Mouse (Mus musculus) frontal cortex, postnatal 36 days (tissue): ENCODE measurements around the gene Azin2.

Source experiments
- DNase-seq, 2 experiments: peaks; one replicate each; pipeline ENCODE4 v3.0.0; 2022; ENCODE audit warnings: low spot score in 2 of 2

Azin2 gene

DNA sequence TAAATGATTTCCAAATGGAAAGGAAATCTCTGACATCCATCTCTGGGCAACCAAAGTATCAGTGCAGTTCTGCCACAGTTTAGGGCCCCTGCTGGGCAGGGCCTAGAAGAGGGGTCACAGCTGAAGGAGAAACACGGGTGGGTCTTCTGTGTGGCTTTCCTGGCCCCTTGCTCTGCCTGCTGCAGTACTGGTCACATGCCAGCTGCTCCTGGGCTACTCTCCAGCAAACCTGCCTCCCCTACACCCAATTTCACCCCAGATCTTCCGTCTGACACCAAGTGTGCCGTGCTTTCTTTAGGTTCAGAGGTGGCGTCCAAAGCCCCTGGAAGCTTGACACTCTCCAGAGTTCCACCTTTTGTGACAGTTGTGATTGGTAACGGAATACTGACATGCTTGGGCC, 26.6 kb downstream of the Azin2 start:
- DNase-seq, result no peak

DNA sequence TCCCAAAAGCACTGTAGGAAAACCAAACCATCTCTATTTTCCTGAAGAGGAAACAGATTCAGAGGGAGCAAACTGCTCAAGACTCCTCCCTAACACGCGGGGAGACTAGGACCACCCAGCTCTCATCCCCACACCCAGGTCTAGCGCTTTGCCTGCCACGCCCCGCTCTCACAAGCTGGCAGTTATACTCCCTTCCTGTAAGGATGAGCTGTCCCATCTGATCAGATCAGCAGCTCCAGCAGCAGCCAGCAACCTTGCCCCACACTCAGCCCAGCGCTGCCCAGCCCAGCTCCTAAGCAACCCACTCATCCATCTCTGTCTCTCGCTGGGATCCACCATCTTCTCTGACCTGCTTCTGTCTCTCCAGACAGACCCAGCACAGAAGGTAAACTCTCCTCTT, 29.5 kb downstream of the Azin2 start:
- DNase-seq, result no peak

DNA sequence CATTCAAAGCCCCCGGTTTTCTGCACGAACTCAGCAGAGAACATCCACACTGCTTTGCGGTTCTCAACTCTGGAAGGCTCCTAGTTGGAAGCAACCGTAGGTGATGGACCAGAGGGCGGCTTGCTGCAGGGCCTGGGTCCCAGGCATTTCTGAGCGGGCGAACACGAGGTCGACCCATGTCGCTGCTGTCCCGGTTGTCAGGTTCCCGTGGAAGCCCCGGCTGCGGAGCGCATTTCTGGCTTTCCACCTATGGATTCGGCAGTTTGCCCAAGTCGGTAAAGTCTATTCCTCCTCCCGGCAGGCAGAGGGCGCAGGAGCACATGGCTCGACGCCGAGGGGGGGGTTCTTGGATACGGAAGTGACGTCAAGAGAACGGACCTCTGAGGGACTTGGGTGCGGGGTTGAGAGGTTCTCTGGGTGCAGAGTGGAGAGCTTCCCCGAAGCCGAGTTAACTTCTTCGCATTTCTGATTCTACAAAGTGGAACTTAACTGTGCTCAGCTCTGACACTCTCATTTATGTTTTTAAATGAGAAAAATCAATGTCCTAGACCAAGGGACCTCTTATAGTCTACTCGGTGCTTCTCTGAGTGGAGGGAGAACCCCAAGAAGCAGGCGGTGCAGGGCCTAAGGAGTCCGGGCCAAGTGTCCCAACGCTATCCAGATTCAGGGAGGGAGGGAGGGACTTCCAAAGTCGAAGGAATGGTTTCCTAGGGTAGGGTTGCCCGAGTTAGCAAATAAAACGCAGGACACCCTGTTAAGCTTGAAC, 37.2 kb downstream of the Azin2 start:
- DNase-seq, result peak; percentile 85 to 90

DNA sequence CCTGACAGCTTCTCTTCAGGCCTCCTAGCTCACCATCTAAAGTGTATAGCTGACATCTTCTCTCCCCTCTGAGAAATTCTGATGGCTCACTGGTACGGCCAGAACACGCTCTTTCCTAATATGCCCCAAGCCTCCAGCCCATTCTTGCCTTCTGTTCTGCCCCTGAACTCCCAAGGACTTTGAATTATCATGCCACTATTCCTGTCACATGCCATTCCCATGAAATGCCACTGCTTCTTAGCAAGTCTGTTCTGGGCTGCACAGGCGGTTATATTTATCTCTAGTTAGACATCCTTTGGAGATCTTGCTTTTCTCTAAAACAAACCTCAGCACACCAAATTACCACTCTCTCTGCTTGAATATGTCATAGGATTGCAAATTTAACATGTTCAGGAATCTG, 38.6 kb downstream of the Azin2 start:
- peak; percentile 4 to 24 for DNase-seq

DNA sequence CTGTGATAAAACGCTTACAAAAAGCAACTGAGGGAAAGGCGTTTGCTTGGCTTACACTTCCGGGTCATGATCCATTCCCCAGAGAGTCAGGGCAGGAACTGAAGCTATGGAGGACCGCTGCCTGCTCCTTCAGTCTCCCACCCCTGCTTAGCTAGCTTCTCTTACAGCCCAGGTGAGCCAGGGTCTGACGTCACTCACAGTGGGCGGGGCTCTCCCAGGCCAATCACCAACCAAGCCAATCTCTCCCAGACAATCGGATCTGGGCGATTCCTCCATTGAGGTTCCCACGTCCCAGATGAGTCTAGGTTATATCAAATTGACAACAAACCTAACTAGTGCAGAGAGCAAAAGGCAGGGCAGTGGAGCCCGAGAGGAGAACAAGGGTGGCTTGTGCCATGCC, 43.1 kb downstream of the Azin2 start:
- DNase-seq, result no peak

DNA sequence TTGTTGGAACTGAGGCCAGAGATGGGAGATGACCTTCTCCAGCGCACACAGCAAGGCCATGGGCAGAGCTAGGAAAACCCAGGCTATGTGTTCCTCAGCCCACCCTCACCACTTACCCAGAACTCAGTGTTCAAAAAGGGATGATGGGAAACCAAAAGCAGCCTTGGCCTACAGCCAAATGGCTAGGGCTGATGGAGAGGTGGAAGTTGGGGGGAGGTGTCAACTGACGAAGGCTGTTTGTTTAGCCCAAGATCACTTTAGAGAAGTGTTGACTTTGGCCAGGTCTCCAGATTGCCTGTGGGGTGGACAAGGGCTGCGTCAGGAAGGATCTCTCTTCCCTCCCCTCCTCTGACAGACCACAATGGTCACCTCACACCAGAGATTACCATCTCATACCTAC, 44.1 kb downstream of the Azin2 start:
- no peak for DNase-seq

DNA sequence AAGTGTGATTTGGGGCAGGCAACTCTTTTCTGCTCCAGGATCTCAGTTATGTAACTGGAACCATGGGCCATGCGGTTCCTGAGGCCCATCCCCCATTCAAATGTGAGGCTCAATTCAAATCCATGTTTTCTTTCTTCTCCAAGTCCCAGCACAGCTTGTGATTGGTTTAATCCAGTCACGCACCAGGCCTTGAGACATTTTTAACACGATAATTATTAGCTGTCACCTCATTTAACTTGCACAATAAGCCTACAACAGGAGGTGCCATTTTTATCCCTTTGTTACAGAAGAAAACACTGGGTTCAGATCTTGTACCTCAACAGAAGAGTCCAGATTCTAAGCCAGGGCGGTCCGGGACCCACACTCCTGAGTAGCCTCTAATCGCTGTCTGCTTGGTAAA, 44.5 kb downstream of the Azin2 start:
- DNase-seq, result no peak

DNA sequence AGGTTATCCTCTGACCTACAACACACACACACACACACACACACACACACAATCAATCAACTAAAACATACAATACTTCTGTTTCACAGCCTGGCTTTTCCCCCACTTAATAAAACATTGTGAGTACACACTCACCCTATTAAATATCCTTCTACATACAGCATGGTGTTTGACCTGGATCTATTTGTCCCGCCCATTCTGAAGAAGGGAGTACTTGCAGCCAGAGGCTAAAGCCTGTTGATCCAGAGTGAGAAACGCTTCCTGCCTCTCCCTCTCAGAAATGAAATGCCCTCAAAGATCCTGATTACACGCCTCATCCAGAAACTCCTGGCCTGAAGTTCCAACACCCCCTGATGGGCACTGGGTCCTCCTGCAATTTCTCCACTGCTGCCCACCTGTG, 45.1 kb downstream of the Azin2 start:
- DNase-seq, result no peak

DNA sequence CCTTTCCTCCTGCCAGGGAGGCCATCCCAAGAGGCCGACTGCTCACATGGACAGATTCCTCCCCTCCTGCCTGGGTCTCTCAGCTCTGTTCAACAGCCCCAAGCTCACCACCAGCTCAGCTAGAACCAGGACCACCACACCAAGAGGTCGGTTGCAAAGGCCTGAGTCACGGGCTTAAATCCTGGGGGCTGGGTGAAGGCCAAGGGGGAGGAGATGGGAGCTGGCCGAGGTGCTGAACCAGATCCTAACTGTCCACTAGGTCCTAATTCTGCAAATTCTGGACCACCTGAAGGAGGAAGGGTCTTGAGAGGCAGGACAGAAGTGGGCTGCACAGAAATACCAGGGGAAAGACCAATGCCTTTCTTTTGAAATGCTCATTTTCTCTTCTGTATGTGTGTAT, 48.4 kb downstream of the Azin2 start:
- no peak for DNase-seq

DNA sequence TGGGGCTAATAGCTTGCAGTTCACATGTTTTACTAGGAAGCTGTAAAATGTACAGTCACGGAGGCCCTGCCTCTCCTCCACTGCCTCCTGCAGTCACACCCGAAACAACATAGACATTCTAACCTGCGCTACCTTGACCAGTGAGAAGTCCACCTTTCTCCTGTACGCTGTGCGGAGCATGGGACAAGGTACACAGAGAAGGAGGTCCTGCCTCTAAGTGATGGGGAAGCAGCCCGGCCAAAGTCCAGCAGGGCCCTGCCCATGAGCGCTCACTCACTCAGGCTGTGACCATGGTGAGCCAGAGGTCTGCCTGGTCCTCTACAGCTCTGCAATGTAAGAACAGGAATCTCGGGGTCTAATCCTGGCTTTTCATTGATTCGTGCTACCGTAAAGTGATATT, 50.2 kb downstream of the Azin2 start:
- no peak for DNase-seq

DNA sequence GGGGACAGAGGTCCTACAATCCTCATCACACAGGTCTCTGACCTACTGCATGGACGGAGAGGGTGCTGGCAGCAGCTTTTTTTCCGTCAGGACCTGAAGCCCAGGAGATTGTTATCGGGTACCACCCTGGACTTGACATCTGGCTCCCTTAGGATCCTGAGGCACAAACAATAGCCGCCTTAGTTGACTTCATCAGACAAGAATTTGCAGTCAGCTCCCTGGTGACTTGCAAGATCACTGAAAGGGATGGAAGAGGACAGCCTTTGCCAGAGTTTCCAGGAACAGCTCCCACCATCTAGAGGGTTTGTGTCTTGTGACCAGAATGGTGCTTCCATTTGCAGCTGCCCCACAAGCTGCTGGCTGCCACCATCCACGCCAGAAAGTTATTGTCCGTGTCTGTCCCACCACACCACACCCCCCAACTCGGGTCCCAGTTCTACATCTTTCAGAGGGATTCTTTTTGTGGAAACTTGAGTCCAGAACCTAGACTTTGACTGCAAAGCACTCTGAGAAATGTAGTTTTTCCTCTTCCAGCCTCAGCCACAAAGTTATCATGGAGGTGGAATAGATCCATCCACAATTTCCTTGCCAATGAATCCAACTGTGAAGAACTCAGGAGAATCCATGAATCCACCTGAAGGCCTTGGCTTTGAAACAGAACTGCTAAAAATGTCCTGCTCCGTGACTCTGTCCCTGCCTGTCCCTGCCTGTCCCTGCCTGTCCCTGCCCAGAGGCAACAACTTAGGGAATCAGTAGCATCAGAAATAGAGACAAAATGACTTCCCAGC, 51.8 kb downstream of the Azin2 start:
- DNase-seq, result no peak

DNA sequence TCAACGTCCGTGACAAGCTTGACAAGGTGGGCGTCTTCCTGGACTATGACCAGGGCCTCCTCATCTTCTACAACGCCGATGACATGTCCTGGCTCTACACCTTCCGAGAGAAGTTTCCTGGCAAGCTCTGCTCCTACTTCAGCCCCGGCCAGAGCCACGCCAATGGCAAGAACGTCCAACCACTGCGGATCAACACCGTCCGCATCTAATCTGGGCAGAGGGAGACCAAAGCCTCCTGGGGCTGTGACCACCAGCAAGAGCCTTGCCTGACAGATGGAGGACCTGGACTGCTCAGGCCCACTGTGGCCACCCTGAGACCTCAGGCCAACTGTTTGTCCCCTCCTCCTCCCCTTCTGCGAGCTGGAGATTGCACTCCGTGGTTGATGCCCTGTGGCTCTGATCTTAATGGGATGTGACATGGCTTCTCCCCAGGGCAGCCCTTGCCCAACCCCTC, 52.8 kb downstream of the Azin2 start:
- DNase-seq, result no peak

DNA sequence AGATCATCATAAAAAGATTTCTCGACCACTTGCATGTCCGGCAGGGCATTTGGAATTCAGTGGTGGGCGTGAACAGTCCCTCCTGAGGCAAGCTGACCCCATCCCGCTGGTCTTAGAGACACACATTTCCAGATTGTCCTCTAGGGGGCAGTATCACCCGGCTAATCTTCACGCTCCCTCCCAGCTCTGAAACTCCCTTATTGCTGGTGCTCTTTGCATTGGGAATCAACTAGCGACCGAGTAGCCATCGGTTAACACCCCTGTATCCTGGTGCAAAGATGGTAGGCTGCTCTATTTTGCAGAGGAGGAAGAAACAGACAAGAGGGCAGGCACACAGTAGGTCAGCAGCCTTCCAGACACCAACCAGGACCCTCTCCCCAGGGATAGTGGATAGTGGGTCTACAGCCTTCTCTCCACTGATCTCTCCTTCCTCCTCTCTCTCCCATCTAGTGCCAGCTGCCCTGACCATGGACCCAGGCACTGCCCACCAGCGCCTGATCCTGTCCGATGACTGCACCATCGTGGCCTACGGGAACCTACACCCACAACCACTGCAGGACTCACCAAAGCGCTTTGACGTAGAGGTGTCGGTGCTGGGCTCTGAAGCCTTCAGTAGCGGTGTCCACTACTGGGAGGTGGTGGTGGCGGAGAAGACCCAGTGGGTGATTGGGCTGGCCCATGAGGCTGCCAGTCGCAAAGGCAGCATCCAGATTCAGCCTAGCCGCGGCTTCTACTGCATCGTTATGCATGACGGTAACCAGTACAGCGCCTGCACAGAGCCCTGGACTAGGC, 53.5 kb downstream of the Azin2 start:
- DNase-seq, result peak; percentile 41 to 42

DNA sequence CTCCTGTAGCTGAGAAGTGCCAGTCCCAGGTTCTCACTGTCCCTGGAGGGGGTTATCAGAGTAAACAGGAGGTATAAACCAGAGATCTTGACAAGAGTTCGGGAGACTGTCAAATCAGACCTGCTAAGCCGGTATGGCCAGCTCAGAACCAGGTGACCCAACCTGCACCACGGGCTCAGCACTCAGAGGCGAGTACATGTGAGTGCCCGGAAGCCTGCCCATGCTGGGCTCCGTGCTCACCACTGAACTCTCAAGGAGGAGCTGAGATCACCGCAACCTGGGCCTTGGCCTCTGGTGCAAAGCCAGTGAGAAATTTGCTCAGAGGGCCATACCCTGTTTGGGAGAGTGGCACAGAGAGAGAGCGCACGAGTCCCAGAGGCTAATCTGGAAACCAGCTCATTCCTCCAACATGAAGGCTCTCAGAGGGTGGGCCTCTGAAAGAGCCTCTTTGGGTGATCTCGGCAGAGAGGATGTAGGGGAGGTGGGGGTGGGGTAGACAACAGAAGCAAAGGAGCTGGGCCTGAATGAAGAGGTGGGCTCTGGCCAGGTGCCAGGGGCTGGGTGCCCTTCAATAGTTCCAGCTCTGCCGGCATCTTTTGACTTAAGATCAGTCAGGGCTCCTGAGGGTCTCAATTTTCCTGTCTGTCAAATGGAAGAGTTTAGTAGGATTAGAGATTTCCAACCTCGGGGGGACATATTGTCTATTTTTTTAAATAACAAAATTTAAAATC, 54.8 kb downstream of the Azin2 start:
- no peak for DNase-seq

DNA sequence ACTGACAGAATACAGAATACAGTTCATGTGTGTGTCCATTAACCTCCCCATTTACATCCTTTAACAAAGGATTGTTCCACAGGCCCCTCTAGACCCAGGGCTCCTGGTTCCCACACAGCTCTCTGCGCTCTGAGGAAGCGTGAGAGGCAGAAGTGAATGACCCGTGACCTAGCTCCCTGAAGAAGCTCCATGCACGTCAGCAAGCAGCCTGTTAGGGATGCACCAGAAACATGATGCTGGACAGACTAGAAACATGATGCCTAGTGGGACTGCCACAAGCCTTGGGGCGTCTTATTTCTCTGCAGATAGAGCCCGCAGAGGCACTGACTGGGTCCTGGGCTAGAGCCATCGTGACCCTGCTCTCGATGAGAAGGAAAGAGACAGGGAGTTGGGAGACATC, 55.5 kb downstream of the Azin2 start:
- no peak for DNase-seq

DNA sequence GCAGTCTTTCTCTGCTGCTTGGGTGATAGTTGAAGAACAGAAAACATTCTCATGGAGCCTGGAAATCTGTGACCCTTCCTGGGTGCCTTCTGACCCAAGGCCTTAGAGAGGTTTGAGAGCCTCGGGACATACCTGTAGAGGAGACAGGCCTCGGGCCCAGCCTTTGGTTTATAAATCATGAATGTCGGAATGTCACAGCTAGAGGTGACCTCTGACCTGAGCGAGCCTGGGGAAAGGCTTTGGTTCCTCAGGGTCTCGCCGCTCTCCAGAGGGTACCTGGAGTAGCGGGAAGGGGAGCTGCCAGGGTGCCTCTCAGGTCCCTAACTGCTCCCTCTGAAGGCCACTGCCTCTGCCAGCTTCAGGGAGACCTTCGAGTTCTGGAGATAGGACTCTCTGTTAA, 57.0 kb downstream of the Azin2 start:
- DNase-seq, result no peak

DNA sequence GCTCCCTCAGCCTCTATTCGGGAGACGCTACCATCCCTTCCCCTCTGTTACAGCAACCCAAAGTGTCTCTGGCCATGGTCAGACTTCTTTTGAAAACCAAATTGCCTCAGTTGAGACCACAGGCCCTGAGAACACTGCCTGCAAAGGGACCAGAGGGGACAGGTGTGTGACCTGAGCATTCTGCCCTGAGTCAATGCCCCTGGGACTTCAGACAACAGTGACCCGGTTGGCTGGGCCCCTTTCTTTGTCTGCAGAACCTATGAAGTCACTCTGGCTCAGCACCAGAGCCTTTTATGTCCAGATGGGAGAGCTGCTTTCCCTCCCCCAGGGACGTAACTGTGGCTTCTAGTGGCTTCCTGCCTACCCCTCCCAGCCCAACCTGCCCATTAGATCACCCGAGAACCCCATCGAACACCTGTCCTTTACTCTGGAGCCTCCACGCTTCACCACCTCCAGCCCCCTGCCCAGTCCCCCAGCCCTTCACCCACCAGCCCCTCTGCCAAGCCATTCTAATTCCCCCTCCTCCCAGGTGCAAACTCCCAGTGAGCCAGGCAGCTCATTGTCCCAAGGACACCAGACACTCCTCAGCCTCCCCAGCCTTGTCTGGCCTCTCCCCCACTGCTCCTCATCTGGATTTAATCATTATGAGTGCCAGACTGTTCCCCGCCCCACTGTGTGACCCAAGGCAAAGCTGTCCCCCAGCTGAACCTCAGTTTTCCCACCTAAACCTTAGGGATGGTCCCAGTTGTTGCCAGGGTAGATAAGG, 58.0 kb downstream of the Azin2 start:
- no peak for DNase-seq

DNA sequence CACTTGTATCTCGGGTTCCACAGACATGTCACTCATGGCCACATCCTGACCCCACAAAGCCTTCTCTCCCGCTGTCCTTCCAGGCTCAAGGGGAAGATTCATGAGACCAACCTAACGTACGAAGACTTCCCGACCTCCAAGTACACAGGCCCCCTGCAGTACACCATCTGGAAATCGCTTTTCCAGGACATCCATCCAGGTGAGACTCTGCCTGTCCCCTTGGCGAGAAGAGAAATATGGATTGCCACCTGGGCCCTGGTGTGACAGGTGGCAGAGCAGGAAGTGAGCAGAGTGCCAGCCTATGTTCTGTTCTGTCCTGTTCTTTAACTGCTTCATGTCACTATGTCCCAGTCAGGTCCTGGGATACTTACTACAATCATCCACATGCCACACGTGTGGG, 59.9 kb downstream of the Azin2 start:
- DNase-seq, result no peak

DNA sequence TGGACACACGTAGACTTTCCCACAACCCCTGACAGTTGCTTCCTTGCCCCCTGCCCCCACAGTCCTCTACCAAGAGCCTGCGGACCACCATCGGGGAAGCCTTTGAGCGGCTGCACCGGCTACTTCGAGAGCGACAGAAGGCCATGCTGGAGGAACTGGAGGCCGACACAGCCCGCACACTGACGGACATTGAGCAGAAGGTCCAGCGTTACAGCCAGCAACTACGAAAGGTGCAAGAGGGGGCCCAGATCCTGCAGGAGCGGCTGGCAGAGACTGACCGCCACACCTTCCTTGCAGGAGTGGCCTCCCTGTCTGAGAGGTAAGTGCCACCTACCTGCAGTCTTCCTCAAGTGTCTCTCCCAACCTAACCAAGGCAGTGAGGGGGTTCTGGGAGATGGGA, 61.8 kb downstream of the Azin2 start:
- DNase-seq, result no peak

DNA sequence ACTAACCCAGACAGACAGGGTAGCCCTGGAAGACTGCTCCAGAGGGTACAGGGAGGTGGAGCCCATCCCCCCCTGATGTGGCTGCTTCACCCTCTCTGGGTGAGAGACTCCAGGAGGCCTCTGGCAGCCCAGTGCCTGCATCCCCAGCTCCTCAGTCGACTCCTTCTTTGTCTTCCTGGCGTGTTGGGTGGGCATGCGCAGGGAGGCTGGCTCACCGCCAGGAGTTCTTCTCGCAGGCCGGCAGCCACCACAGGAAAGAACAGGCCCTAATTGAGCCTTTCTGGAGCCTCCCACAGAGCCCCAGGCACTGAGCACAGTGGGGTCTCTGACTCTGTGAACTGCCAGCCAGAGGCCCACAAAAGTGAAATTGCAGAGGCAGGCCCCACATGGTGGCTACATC, 62.9 kb downstream of the Azin2 start:
- DNase-seq, result peak; percentile 65 to 78

DNA sequence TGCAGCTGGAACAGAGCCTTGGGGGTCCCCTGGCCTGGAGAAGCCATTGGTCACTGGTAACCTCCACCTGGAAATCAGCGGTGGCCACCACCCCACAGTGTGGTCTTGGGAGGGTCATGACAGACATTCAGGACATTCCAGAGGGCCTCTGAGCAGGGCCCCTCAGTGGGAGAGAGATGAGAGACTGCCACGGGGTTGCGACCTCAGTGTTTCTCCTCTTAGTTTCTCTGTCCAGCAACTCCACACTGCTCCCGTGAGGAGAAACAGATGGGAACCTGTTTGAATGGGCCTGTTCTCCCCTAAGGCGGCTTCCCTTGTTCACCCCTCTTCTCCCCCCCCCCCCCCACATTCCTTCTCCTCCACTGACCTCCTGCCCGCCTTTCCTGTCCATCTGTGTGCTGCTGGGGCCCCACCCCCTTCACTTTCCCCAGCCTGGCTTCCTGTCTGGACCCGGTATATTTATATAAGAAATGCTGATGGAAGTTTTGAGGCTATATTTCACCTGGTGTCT, 64.3 kb downstream of the Azin2 start:
- DNase-seq, result no peak
